Mouse (Mus musculus): ENCODE results near the gene Gm45233. TPM values are rescaled to one million over a fixed set of nuclear protein-coding genes. Genes with fewer than 3 reads are reported as not detected.

Gene Gm45233
- polyA plus RNA-seq, 1 experiment = not detected

DNA sequence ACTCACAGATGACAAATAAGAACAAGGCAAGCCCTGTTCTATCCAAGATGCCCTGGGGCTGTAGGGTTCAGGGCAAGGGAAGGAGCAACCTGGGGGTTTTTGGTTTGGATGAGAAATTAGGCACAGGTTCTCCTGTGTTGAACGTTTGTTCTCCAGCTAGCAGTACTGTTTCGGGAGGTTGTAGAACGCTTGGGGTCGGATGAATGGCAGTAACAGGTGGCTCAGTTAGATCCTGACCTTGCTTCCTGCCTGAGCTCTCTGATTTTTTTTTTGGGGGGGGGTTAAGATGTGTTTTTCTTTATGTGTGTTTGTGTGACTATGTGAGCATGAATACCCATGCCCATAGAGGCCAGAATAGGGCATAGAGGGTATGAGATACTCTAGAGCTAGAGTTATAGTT is 68.6 kb downstream of the Gm45233 start:
- no peak overlapping the region for H3K27ac ChIP-seq (replicated peaks; ENCODE audit: low read depth, low read length)
- no peaks in the 10 kb centered on the region for H3K4me1 ChIP-seq (ENCODE audit: control insufficient read depth, insufficient read depth, insufficient read length, low read length)
- no peak overlapping the region for H3K4me3 ChIP-seq (ENCODE audit: insufficient read depth, low read depth, low read length)

Other genes with a start within 250 kb of the Gm45233 start
- 5.9 and 13.6 TPM in 2 replicates for gene Zfp715, start 130.8 kb upstream of the Gm45233 start, polyA plus RNA-seq (2012; ENCODE audit: insufficient read depth, insufficient read length, missing spikeins)
- not detected in 2 replicates for gene Siglecf, start 92.8 kb upstream of the Gm45233 start, polyA plus RNA-seq (2012; ENCODE audit: insufficient read depth, insufficient read length, missing spikeins)
- not detected in 2 replicates for gene Siglecg, start 35.9 kb upstream of the Gm45233 start, polyA plus RNA-seq (2012; ENCODE audit: insufficient read depth, insufficient read length, missing spikeins)
- gene Lim2, start 16.5 kb upstream of the Gm45233 start, polyA plus RNA-seq (2012; ENCODE audit: insufficient read depth, insufficient read length, missing spikeins) = not detected in 2 replicates
- 2.2 TPM in 1 of 2 replicates, not detected in the other for gene Nkg7, start 7.1 kb upstream of the Gm45233 start, polyA plus RNA-seq (2012; ENCODE audit: insufficient read depth, insufficient read length, missing spikeins)
- gene Cldnd2, start 3.3 kb upstream of the Gm45233 start, polyA plus RNA-seq (2012; ENCODE audit: insufficient read depth, insufficient read length, missing spikeins) = not detected in 2 replicates
- 2,383 and 2,841 TPM in 2 replicates for gene Etfb, start within 50 bp of the Gm45233 start, polyA plus RNA-seq (2012; ENCODE audit: insufficient read depth, insufficient read length, missing spikeins)
- 1.9 and 3.5 TPM in 2 replicates for gene Vsig10l, start 19.0 kb downstream of the Gm45233 start, polyA plus RNA-seq (2012; ENCODE audit: insufficient read depth, insufficient read length, missing spikeins)
- 0.48 and 0.58 TPM in 2 replicates for gene Iglon5, start 45.9 kb downstream of the Gm45233 start, polyA plus RNA-seq (2012; ENCODE audit: insufficient read depth, insufficient read length, missing spikeins)
- not detected in 2 replicates for gene 4931406B18Rik, start 61.8 kb downstream of the Gm45233 start, polyA plus RNA-seq (2012; ENCODE audit: insufficient read depth, insufficient read length, missing spikeins)
- gene Cd33, start 100.3 kb downstream of the Gm45233 start, polyA plus RNA-seq (2012; ENCODE audit: insufficient read depth, insufficient read length, missing spikeins) = 1.4 and 5.5 TPM in 2 replicates
- 0.79 and 0.88 TPM in 2 replicates for gene Zfp658, start 118.1 kb downstream of the Gm45233 start, polyA plus RNA-seq (2012; ENCODE audit: insufficient read depth, insufficient read length, missing spikeins)
- gene Zfp719, start 135.5 kb downstream of the Gm45233 start, polyA plus RNA-seq (2012; ENCODE audit: insufficient read depth, insufficient read length, missing spikeins) = 2.9 and 4.4 TPM in 2 replicates
- gene Zfp819, start 163.0 kb downstream of the Gm45233 start, polyA plus RNA-seq (2012; ENCODE audit: insufficient read depth, insufficient read length, missing spikeins) = not detected in 2 replicates
- not detected in 2 replicates for gene Ceacam18, start 190.6 kb downstream of the Gm45233 start, polyA plus RNA-seq (2012; ENCODE audit: insufficient read depth, insufficient read length, missing spikeins)
- 1.3 and 2.7 TPM in 2 replicates for gene Siglece, start 216.0 kb downstream of the Gm45233 start, polyA plus RNA-seq (2012; ENCODE audit: insufficient read depth, insufficient read length, missing spikeins)
- 1.7 and 2.5 TPM in 2 replicates for gene Ctu1, start 227.9 kb downstream of the Gm45233 start, polyA plus RNA-seq (2012; ENCODE audit: insufficient read depth, insufficient read length, missing spikeins)
- gene Klk14, start 246.3 kb downstream of the Gm45233 start, polyA plus RNA-seq (2012; ENCODE audit: insufficient read depth, insufficient read length, missing spikeins) = not detected in 2 replicates

Measured in brown adipose tissue, adult 24 weeks (tissue).